Mouse (Mus musculus): ENCODE results near the gene Dnm3.

GRCm38 (mm10) chr1:162039011-162039595, 438.7 kb downstream of the Dnm3 start:
- no peak for TF ChIP-seq CTCF (IDR thresholded peaks at IDR 0.05)
- TF ChIP-seq POLR2A (IDR thresholded peaks at IDR 0.05; ENCODE audit: insufficient read depth, low read depth, low read length): no peak
- no peak for TF ChIP-seq EP300 (IDR thresholded peaks at IDR 0.05; ENCODE audit: insufficient read depth, low read depth, low read length)

Measured in heart, adult 2 months (tissue).